Mouse (Mus musculus): Measurements from ENCODE around the gene 9430097D07Rik. TPM values are rescaled to one million over a fixed set of nuclear protein-coding genes. Genes with fewer than 3 reads are reported as not detected.

Gene 9430097D07Rik
- total and polyA plus RNA-seq, 2 experiments = not detected

GRCm38 (mm10) chr2:32574901-32575585 lies 441 bp downstream of the 9430097D07Rik start:
- no peak overlapping the region for H3K4me3 ChIP-seq (ENCODE audit: insufficient read depth, low read depth, low read length)
- H3K9ac ChIP-seq (ENCODE audit: low read depth, low read length) = no peak overlapping the region
- no peaks in the 10 kb centered on the region for H3K36me3 ChIP-seq (ENCODE audit: control insufficient read depth, insufficient read depth, low read length)
- H3K27me3 ChIP-seq (ENCODE audit: control insufficient read depth, insufficient read depth, low read length) = 0 out of 2 replicates have a peak, but pooled peaks cover 5% of the 10 kb centered on the region
- 8% methylated on average over 26 of the region's 26 CpGs for WGBS
- no peak for DNase-seq (ENCODE audit: extremely low read depth, low read depth, low spot score)
- H3K27ac ChIP-seq (replicated peaks; ENCODE audit: insufficient read depth, low read depth, low read length) = no peak overlapping the region
- TF ChIP-seq POLR2A (IDR thresholded peaks at IDR 0.05; ENCODE audit: extremely low read depth, insufficient read depth, low read length) (no peak), CTCF (IDR thresholded peaks at IDR 0.05; ENCODE audit: low read depth, low read length) (peak; percentile 69; the same call in 1 of the 2 replicates)
- peaks cover 5% of the 10 kb centered on the region for H3K4me1 ChIP-seq (ENCODE audit: control insufficient read depth, insufficient read depth, low read length)
- H3K79me2 ChIP-seq (ENCODE audit: control insufficient read depth, insufficient read depth, low read length) = no peaks in the 10 kb centered on the region; the same call in 1 of the 2 replicates

- no peak for TF ChIP-seq POLR2A (IDR thresholded peaks at IDR 0.05; ENCODE audit: extremely low read depth, insufficient read depth, low read length)
- no peak for TF ChIP-seq CTCF (IDR thresholded peaks at IDR 0.05; ENCODE audit: low read depth, low read length)
- DNase-seq (ENCODE audit: extremely low read depth, low read depth, low spot score) = no peak
- Histone ChIP-seq H3K4me1 (ENCODE audit: control insufficient read depth, insufficient read depth, low read length) (peaks cover 5% of the 10 kb centered on the region), H3K4me3 (ENCODE audit: insufficient read depth, low read depth, low read length) (no peak within 1 kb of the TSS), H3K9ac (ENCODE audit: low read depth, low read length) (peak within 1 kb of the TSS; percentile 17; the same call in 1 of the 2 replicates), H3K27me3 (ENCODE audit: control insufficient read depth, insufficient read depth, low read length) (0 out of 2 replicates have a peak, but pooled peaks cover 5% of the 10 kb centered on the region), H3K79me2 (ENCODE audit: control insufficient read depth, insufficient read depth, low read length) (no peaks in the 10 kb centered on the region; the same call in 1 of the 2 replicates), H3K36me3 (ENCODE audit: control insufficient read depth, insufficient read depth, low read length) (no peaks in the 10 kb centered on the region), H3K27ac (replicated peaks; ENCODE audit: insufficient read depth, low read depth, low read length) (no peak within 1 kb of the TSS)
- WGBS = 79% methylated on average over 6 of the region's 6 CpGs
Observed at GRCm38 (mm10) chr2:32574497-32574896, 987 bp downstream of the 9430097D07Rik start, which contains the start of gene Pip5kl1. TSS of gene Pip5kl1 (plus strand) at chr2:32574797.

- Histone ChIP-seq H3K4me1 (ENCODE audit: control insufficient read depth, insufficient read depth, low read length) (peaks cover 5% of the 10 kb centered on the region), H3K79me2 (ENCODE audit: control insufficient read depth, insufficient read depth, low read length) (no peaks in the 10 kb centered on the region; the same call in 1 of the 2 replicates), H3K27me3 (ENCODE audit: control insufficient read depth, insufficient read depth, low read length) (0 out of 2 replicates have a peak, but pooled peaks cover 5% of the 10 kb centered on the region), H3K9ac (ENCODE audit: low read depth, low read length) (no peak overlapping the region), H3K36me3 (ENCODE audit: control insufficient read depth, insufficient read depth, low read length) (no peaks in the 10 kb centered on the region), H3K27ac (replicated peaks; ENCODE audit: insufficient read depth, low read depth, low read length) (no peak overlapping the region), H3K4me3 (ENCODE audit: insufficient read depth, low read depth, low read length) (no peak overlapping the region)
- no peak for DNase-seq (ENCODE audit: extremely low read depth, low read depth, low spot score)
- TF ChIP-seq CTCF (IDR thresholded peaks at IDR 0.05; ENCODE audit: low read depth, low read length) (no peak), POLR2A (IDR thresholded peaks at IDR 0.05; ENCODE audit: extremely low read depth, insufficient read depth, low read length) (no peak)
- 94% methylated on average over 11 of the region's 11 CpGs for WGBS
Observed at GRCm38 (mm10) chr2:32572196-32572595, 3.3 kb downstream of the 9430097D07Rik start.

DNA sequence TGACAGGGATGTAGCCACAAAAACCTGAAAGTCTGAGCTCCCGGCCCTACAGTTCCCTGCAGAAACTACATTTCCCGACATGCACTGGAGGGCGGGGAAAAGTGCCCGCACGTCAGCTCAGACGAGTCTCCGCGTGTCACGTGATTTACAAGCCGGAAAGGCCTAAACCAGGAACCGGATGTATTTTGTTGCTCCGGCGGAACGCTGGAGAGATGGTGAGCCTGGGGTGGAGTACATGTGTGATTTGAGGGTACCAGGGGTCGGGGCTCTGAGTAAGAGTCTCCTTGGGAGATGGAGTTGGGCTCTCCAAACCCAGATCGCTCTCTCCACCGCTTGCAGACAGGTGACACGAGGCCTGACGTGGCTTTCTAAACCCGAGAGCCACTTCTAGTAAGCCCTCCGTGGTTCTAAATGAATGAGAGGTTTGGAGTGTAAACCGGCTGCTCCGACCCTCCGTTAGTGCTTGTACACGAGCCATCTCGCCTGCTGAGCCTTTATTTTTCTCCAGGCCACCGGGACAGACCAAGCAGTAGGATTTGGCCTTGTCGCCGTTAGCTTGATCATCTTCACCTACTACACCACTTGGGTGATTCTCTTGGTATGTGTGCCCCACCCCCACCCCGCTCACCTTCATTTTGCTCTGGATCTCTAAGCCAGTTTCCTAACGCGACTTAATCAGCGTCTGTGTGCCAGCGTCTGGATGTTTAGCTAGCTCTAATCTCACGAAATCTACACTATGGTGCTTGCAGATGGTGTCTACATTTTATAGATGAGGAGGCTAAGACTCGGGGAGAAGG lies 4.6 kb downstream of the 9430097D07Rik start, which contains the start of gene Dpm2:
Gene Dpm2, plus strand, starts transcription at position 161 of the 797 bp plus-strand sequence.
- Histone ChIP-seq H3K27ac (replicated peaks; ENCODE audit: insufficient read depth, low read depth, low read length) (peak within 1 kb of the TSS; percentile 32), H3K27me3 (ENCODE audit: control insufficient read depth, insufficient read depth, low read length) (0 out of 2 replicates have a peak, but pooled peaks cover 5% of the 10 kb centered on the region), H3K9ac (ENCODE audit: low read depth, low read length) (peak within 1 kb of the TSS; percentile 81), H3K4me1 (ENCODE audit: control insufficient read depth, insufficient read depth, low read length) (peaks cover 5% of the 10 kb centered on the region), H3K79me2 (ENCODE audit: control insufficient read depth, insufficient read depth, low read length) (no peaks in the 10 kb centered on the region; the same call in 1 of the 2 replicates), H3K36me3 (ENCODE audit: control insufficient read depth, insufficient read depth, low read length) (peaks cover 6% of the 10 kb centered on the region; the same call in 1 of the 2 replicates), H3K4me3 (ENCODE audit: insufficient read depth, low read depth, low read length) (peak within 1 kb of the TSS; percentile 67)
- WGBS = under 1% methylated on average over 36 of the region's 36 CpGs
- peak; percentile 64; the same call in 1 of the 2 replicates for TF ChIP-seq POLR2A (IDR thresholded peaks at IDR 0.05; ENCODE audit: extremely low read depth, insufficient read depth, low read length)
- TF ChIP-seq CTCF (IDR thresholded peaks at IDR 0.05; ENCODE audit: low read depth, low read length) = no peak
- peak; percentile 85 for DNase-seq (ENCODE audit: extremely low read depth, low read depth, low spot score)

GRCm38 (mm10) chr2:32568941-32569340 lies 6.5 kb downstream of the 9430097D07Rik start:
- H3K4me3 ChIP-seq (ENCODE audit: insufficient read depth, low read depth, low read length) = no peak overlapping the region
- no peaks in the 10 kb centered on the region; the same call in 1 of the 2 replicates for H3K79me2 ChIP-seq (ENCODE audit: control insufficient read depth, insufficient read depth, low read length)
- H3K27me3 ChIP-seq (ENCODE audit: control insufficient read depth, insufficient read depth, low read length) = no peaks in the 10 kb centered on the region
- peaks cover 5% of the 10 kb centered on the region for H3K4me1 ChIP-seq (ENCODE audit: control insufficient read depth, insufficient read depth, low read length)
- H3K36me3 ChIP-seq (ENCODE audit: control insufficient read depth, insufficient read depth, low read length) = peaks cover 11% of the 10 kb centered on the region; the same call in 1 of the 2 replicates
- no peak overlapping the region for H3K9ac ChIP-seq (ENCODE audit: low read depth, low read length)
- 77% methylated on average over 3 of the region's 3 CpGs for WGBS
- no peak for DNase-seq (ENCODE audit: extremely low read depth, low read depth, low spot score)
- H3K27ac ChIP-seq (replicated peaks; ENCODE audit: insufficient read depth, low read depth, low read length) = no peak overlapping the region
- no peak for TF ChIP-seq CTCF (IDR thresholded peaks at IDR 0.05; ENCODE audit: low read depth, low read length)
- TF ChIP-seq POLR2A (IDR thresholded peaks at IDR 0.05; ENCODE audit: extremely low read depth, insufficient read depth, low read length) = no peak

All from liver, adult 2 months (tissue).